Mouse (Mus musculus) liver, postnatal 0 days (tissue): ENCODE measurements around the gene Tepp.

Source experiments
- CTCF ChIP-seq: sonication (generic); IDR thresholded peaks from 2 replicates; pipeline ENCODE4 v1.5.1; 2016; ENCODE audit warnings: antibody characterized with exemption, low read depth
- EP300 ChIP-seq: IDR thresholded peaks from 2 replicates; pipeline ENCODE4 v1.6.1; 2016; ENCODE audit warnings: antibody characterized with exemption, low read depth, mild to moderate bottlenecking

DNA sequence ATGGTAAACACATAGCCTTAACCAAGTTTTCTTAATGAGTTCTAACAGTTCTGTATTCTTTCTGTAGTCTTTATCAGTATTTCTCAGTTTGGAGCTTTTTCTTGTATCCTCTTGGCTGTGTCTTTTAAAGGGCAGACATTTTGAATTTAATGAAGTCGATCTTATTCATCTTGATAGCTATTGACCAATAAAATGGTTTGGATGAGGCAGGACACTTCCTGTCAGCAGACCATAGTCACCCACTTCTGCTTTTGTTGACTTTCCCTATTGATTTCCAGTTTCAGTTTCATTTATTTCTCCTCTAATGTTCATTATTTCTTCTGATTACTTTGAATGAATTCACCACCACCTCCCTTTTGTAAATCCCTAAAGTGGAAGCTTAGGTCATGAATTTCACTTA is 25.3 kb downstream of the Tepp start:
- TF ChIP-seq CTCF (no peak), EP300 (no peak)
